Mouse (Mus musculus) C2C12 (cell line): ENCODE measurements around the gene Stxbp2.

Source experiments
- CTCF ChIP-seq: IDR thresholded peaks from one replicate; pipeline ENCODE4 v1.5.1; 2011; ENCODE audit not compliant: control insufficient read depth, insufficient read depth, insufficient read length
- FOSL1 ChIP-seq: IDR thresholded peaks from one replicate; pipeline ENCODE4 v1.8.0; 2011; ENCODE audit warnings: mild to moderate bottlenecking, low read length; ENCODE audit not compliant: poor library complexity, insufficient read depth, severe bottlenecking
- MAX ChIP-seq: IDR thresholded peaks from one replicate; pipeline ENCODE4 v1.6.1; 2011; ENCODE audit warnings: mild to moderate bottlenecking, control low read depth
- MYOG ChIP-seq: IDR thresholded peaks from one replicate; pipeline ENCODE4 v1.6.1; 2011; ENCODE audit not compliant: control insufficient read depth, insufficient read length; ENCODE audit errors: extremely low read depth
- USF1 ChIP-seq: IDR thresholded peaks from one replicate; pipeline ENCODE4 v1.6.1; 2011; ENCODE audit warnings: low read depth, mild to moderate bottlenecking, control low read depth, moderate library complexity

DNA sequence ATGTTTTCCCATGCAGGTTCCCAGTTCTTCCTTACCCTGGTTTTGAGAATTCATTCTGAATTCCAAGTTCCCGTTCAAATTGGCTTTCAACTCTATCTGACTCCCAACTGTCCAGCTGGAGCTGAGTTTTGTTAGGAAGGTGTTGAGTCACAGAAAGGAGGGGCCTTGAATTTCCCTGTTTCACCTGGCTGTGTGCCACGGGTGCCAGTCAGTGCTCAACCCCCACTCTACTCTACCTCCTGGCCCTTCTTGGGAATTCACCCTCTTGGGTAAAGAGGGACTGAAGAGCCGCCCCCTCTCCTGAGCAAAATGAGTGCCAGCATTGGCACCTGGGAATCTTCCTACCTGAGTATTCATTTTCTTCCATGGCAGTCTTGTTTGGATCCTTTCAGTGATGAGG lies 60.0 kb downstream of the Stxbp2 start:
- no peak for TF ChIP-seq CTCF
- TF ChIP-seq MAX = no peak
- no peak for TF ChIP-seq USF1
- TF ChIP-seq FOSL1 = no peak
- TF ChIP-seq MYOG = no peak
